Mouse (Mus musculus): Measurements from ENCODE around the gene Tmem144.

GRCm38 (mm10) chr3:79810563-79810962 lies 42.0 kb downstream of the Tmem144 start:
- TF ChIP-seq MXI1 (IDR thresholded peaks at IDR 0.05; ENCODE audit: low read depth, low read length), result no peak
- no peak for TF ChIP-seq USF2 (conservative IDR thresholded peaks at IDR 0.05; ENCODE audit: low read depth, low read length)
- no peak for TF ChIP-seq ZC3H11A (IDR thresholded peaks at IDR 0.05; ENCODE audit: low read depth, low read length)
- no peak for TF ChIP-seq MAFK (IDR thresholded peaks at IDR 0.05; ENCODE audit: insufficient replicate concordance, low read length)
- no peak for TF ChIP-seq NELFE (IDR thresholded peaks at IDR 0.05; ENCODE audit: low read depth, low read length)
- no peak for TF ChIP-seq TBP (conservative IDR thresholded peaks at IDR 0.05; ENCODE audit: low read depth, low read length)
